Mouse (Mus musculus) testis, adult 2 months (tissue): ENCODE measurements around the gene Hpd.

Experiments
- CTCF ChIP-seq: fragments of 200-500 bp; IDR thresholded peaks from 2 replicates; pipeline ENCODE4 v1.5.1; 2012; ENCODE audit warnings: low read depth, mild to moderate bottlenecking, inconsistent platforms, low read length, moderate library complexity; ENCODE audit not compliant: control insufficient read depth, insufficient read depth, insufficient replicate concordance
- POLR2A ChIP-seq: fragments of 200-500 bp; IDR thresholded peaks from 2 replicates; pipeline ENCODE4 v1.6.1; 2012; ENCODE audit warnings: low read depth, mild to moderate bottlenecking, inconsistent platforms, low read length, moderate library complexity; ENCODE audit not compliant: control insufficient read depth

- TF ChIP-seq CTCF = no peak
- no peak for TF ChIP-seq POLR2A
These were observed 3.7 kb downstream of the Hpd start for GRCm38 (mm10) chr5:123178792-123179191.
